Mouse (Mus musculus) hindbrain, embryonic 16.5 days (tissue): ENCODE measurements around the gene Dstyk. TPM values are rescaled to one million over a fixed set of nuclear protein-coding genes. Genes with fewer than 3 reads are reported as not detected.

Experiments used
- ATAC-seq: fragments of 200-750 bp; cut with Nextera tagmentation; 2 replicates; pipeline ENCODE4 v1.8.0; 2017; ENCODE audit warnings: moderate TSS enrichment, moderate library complexity
- H3K27ac ChIP-seq: fragments of 300-500 bp; sonication (generic); 2 replicates; pipeline ENCODE4 v1.5.1; 2014; ENCODE audit warnings: low read depth, mild to moderate bottlenecking, control low read depth, low read length, moderate library complexity
- H3K27me3 ChIP-seq: fragments of 300-500 bp; sonication (generic); replicated peaks from 2 replicates; pipeline ENCODE4 v1.6.1; 2014; ENCODE audit warnings: low read length; ENCODE audit not compliant: control insufficient read depth, insufficient read depth
- H3K36me3 ChIP-seq: fragments of 300-500 bp; sonication (generic); 2 replicates; pipeline ENCODE4 v1.6.1; 2014; ENCODE audit warnings: mild to moderate bottlenecking, low read length, moderate library complexity, mixed read lengths; ENCODE audit not compliant: control insufficient read depth, insufficient read depth
- H3K4me1 ChIP-seq: fragments of 300-500 bp; sonication (generic); 2 replicates; pipeline ENCODE4 v1.6.1; 2014; ENCODE audit warnings: low read depth, low read length; ENCODE audit not compliant: control insufficient read depth, insufficient read depth
- H3K4me2 ChIP-seq: fragments of 300-500 bp; sonication (generic); 2 replicates; pipeline ENCODE4 v1.6.1; 2014; ENCODE audit warnings: mild to moderate bottlenecking, low read length, control low read depth, moderate library complexity
- H3K4me3 ChIP-seq: fragments of 300-500 bp; sonication (generic); 2 replicates; pipeline ENCODE4 v1.5.1; 2014; ENCODE audit warnings: mild to moderate bottlenecking, low read length, control low read depth, moderate library complexity
- H3K9ac ChIP-seq: fragments of 300-500 bp; sonication (generic); 2 replicates; pipeline ENCODE4 v1.6.1; 2014; ENCODE audit warnings: low read depth, mild to moderate bottlenecking, control low read depth, low read length, moderate library complexity
- H3K9me3 ChIP-seq: fragments of 300-500 bp; sonication (generic); 2 replicates; pipeline ENCODE4 v1.6.1; 2014; ENCODE audit warnings: mild to moderate bottlenecking, low read length, moderate library complexity; ENCODE audit not compliant: control insufficient read depth
- WGBS: fragments of 180-500 bp; shearing (Covaris S2); extraction: QIAGEN DNeasy Blood & Tissue Kit; methylation state at CpG from one replicate; pipeline ENCODE4 v1.1.7; 2014; 5-methylcytosine and 5-hydroxymethylcytosine counted together
- polyA plus RNA-seq: library from polyadenylated mRNA; unstranded; fragments of >200 nt; fragmentation: Nextera tagmentation; extraction: Ambion mirVana; gene quantifications from 2 replicates; pipeline ENCODE4 v1.2.1, GENCODE M21; 2015

The Dstyk gene
- polyA plus RNA-seq, 1 experiment from 2014 or later = 7.9 TPM

DNA sequence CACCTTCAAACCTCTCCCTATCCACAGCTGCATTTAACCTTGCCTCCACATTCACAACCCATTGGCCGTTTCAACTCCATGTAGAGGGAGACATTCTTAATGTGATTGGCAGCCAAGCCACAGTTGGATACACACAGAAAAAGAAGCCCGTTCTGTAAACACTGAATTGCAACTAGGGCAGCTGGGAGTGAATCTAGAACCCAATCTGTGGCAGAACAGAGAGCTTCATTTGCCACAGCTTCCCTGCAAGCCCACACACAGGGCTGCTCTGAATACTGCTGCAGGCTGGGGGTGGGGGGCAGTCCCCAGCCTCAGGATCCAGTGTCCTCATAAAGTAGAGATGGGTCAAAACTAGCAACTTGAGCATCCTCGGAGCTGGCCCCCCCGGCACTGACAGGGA, 31.1 kb upstream of the Dstyk start:
- H3K27ac ChIP-seq = peak overlapping the region; percentile 45; the same call in 1 of the 2 replicates
- no peak for ATAC-seq
- peaks cover 55% of the 10 kb centered on the region for H3K4me1 ChIP-seq
- no peaks in the 10 kb centered on the region for H3K27me3 ChIP-seq
- H3K4me2 ChIP-seq = no peak overlapping the region
- no peak overlapping the region for H3K9ac ChIP-seq
- no peaks in the 10 kb centered on the region for H3K36me3 ChIP-seq
- WGBS = 63% methylated on average over 4 of the region's 4 CpGs
- no peak overlapping the region for H3K4me3 ChIP-seq
- no peaks in the 10 kb centered on the region for H3K9me3 ChIP-seq

DNA sequence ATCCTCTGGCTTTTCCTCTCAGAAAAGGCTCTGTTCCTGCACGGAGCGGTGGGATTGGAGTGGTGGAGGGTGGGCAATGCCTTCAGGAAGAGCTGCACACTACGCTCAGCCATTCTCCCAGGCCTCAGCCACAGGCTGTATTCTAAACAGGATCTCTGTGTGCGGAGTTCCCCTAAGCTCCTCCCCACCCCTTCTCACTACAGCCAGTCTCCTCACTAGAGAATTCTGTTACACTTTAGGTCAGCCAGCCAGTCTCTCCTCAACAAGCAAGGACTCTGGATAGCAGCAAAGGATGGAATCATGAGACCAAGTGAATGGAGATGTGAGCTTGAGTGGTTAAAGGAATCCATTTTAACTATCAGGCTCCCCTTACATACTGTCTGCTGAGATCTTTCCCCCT, 29.4 kb upstream of the Dstyk start:
- Histone ChIP-seq H3K4me2 (peak overlapping the region; percentile 91), H3K27ac (no peak overlapping the region), H3K9me3 (no peaks in the 10 kb centered on the region), H3K4me1 (peaks cover 59% of the 10 kb centered on the region), H3K27me3 (no peaks in the 10 kb centered on the region), H3K4me3 (peak overlapping the region; percentile 6; the same call in 1 of the 2 replicates), H3K36me3 (no peaks in the 10 kb centered on the region), H3K9ac (peak overlapping the region; percentile 7; the same call in 1 of the 2 replicates)
- no peak for ATAC-seq
- 44% methylated on average over 4 of the region's 4 CpGs for WGBS

DNA sequence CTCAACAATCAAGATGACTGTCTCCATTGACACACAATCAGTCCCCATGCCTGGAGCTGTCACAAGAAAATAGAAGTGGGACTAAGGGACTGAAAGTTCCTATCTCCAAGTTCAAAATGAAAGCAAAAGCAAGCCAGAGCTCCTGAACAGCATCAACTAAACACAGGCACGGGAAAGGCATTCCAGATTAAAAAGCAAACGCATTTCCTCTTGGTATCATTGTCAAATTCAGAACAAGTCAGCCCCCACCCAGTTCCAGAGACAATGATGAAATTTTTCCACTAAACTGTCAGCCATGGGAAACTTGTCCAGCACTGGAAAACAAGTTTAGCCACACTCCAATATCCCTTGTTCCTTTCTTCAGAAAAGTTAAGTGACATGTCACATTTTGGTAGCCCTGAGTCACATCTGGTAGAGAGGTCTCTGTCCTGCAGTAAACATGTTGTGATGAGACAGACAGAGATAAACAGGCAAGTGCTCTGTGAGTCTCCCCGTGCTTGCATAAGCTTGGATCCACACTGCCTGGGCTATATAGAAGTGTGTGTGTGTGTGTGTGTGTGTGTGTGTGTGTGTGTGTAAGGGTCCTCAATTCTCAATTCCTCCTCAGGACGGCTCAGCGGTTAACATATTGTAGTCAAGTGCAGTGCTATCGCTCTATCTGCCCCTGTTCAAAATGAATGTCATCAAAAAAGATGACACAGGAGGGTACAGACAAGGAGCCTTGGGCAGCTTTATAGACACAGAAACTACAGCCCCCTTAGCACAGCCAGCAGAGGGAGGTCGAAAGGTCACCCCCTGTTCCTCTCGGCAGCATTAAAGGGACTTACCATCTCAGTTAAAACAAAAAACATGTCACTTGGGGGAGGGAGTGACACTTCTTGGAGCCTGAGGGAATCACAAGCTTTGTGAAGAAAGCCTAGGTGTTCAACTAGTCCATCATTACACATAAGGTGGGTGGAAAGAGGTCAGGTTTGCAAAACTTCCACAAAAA, 28.2 kb upstream of the Dstyk start:
- H3K9ac ChIP-seq = peak overlapping the region; percentile 93
- no peaks in the 10 kb centered on the region for H3K36me3 ChIP-seq
- peak overlapping the region; percentile 85 for H3K4me3 ChIP-seq
- 42% methylated on average over 8 of the region's 8 CpGs for WGBS
- H3K9me3 ChIP-seq = no peaks in the 10 kb centered on the region
- peak overlapping the region; percentile 46 for H3K27ac ChIP-seq
- no peak for ATAC-seq
- H3K27me3 ChIP-seq = no peaks in the 10 kb centered on the region
- peak overlapping the region; percentile 91 for H3K4me2 ChIP-seq
- H3K4me1 ChIP-seq = peaks cover 57% of the 10 kb centered on the region

DNA sequence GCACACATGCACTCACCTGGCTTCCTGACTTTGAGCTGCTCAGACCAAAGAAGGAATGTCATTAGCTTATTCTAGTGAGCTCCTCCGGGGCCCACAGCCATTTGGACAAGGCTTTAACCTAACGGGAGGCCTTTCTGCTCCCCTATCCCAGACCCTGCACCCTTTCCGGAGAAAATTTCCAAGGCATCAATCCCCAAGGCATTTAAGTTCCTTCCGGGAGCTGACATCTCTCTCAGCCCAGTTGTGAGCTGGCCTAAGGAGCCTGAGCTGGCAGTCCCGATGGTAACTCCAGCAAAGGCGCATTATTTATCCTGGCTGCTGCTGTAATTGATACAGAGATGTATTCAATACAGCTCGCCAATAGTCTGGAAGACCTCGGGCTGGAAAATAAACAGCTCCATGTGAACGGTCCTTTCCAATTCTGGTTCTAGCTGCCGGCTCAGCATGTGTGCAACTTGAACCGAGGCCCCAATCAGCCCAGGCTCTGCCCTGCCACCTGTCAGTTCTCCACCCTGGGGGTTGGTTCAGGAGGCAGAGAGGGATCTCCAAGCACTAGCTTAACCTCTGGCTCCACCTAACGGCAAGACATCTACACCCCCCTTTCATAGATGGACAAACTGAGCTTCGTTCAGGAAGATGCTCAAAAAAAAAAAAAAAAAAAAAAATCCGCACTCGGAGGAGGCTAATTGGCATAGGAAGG, 27.3 kb upstream of the Dstyk start:
- peak overlapping the region; percentile 91 for H3K27ac ChIP-seq
- WGBS = 5% methylated on average over 13 of the region's 15 CpGs
- H3K4me3 ChIP-seq = peak overlapping the region; percentile 85
- H3K9me3 ChIP-seq = no peaks in the 10 kb centered on the region
- H3K4me2 ChIP-seq = peak overlapping the region; percentile 91
- peak overlapping the region; percentile 93 for H3K9ac ChIP-seq
- no peaks in the 10 kb centered on the region for H3K27me3 ChIP-seq
- no peaks in the 10 kb centered on the region for H3K36me3 ChIP-seq
- ATAC-seq = 0 out of 2 replicates have a peak, but pooled peaks have one; percentile 21
- H3K4me1 ChIP-seq = peaks cover 47% of the 10 kb centered on the region

DNA sequence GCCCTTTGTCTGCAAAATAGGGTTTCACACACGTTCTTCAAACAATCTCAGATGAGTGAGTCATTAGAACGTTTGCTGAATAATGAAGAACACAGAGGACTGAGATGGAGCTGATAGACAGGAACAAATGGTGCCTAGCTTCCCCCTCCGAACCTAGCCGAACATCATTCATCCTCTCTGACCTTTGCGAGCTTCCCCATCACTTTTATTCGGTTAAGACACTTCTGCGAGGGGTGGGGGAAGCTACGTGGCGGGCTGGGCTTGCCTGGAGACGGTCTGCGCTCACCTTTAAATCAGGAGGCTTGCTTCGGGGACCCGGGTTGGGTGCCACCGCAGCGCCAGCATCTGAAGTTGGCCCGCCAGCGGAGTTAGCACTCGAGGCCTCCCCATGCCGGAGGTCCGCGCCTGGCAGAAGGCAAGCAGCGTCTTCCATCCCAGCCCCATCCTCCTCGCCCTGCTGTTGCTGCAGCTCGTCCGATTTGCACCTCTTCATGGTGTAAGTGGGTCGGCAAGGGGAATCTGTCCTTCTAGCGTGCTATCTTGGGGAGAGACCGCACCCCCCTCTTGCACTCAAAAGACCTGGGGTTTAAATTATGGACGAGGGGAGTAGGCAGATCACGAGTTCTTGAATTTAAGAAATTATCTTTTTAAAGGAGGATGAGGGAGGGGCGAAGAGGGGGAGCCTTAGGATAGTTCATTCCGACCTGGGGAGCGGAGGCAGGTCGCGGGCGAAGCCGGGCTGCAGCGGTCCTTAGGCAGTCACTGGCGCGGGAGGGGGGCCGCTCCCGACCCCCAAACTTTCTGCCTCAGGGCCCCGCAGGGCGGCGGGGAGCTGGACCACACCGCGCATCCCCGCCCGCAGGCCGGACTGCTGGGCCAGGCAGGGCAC, 26.4 kb upstream of the Dstyk start, which contains the start of gene Tmcc2:
Gene Tmcc2 (minus strand): TSS at position 591 of the 889 bp plus-strand sequence.
- H3K27me3 ChIP-seq = no peaks in the 10 kb centered on the region
- H3K4me3 ChIP-seq = peak within 1 kb of the TSS; percentile 85
- peak within 1 kb of the TSS; percentile 91 for H3K4me2 ChIP-seq
- peak within 1 kb of the TSS; percentile 93 for H3K9ac ChIP-seq
- peak within 1 kb of the TSS; percentile 91 for H3K27ac ChIP-seq
- H3K36me3 ChIP-seq = no peaks in the 10 kb centered on the region
- H3K4me1 ChIP-seq = peaks cover 38% of the 10 kb centered on the region
- peak; percentile 10 for ATAC-seq
- under 1% methylated on average over 42 of the region's 50 CpGs for whole genome bisulfite sequencing
- H3K9me3 ChIP-seq = no peaks in the 10 kb centered on the region

DNA sequence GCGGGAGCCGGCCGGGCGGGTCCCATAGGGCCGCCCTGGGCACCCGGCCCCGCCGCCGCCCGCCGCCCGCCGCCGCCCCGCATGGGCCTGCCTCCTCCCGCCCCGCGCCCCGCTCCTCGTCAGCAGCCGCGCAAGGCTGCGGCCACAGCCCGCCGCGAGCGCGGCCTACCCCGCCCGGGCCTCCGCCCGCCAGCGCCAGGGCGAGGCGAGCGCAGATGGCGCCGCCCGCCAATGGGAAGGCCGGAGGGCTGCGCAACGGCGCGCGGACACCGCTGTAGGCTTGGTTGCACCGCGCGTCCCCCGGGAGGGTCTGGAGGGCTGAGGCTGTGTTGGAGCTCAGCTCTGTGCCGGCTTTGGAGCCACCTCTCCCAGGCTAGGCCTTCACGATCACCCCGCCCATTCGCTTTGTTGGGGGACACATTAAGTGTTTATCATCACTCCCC, 25.8 kb upstream of the Dstyk start:
- Histone ChIP-seq H3K4me1 (peaks cover 32% of the 10 kb centered on the region), H3K27ac (peak overlapping the region; percentile 91), H3K9ac (peak overlapping the region; percentile 93), H3K9me3 (no peaks in the 10 kb centered on the region), H3K27me3 (no peaks in the 10 kb centered on the region), H3K36me3 (no peaks in the 10 kb centered on the region), H3K4me2 (peak overlapping the region; percentile 91), H3K4me3 (peak overlapping the region; percentile 85)
- ATAC-seq = peak; percentile 96
- WGBS = 0% methylated on average over 25 of the region's 54 CpGs

DNA sequence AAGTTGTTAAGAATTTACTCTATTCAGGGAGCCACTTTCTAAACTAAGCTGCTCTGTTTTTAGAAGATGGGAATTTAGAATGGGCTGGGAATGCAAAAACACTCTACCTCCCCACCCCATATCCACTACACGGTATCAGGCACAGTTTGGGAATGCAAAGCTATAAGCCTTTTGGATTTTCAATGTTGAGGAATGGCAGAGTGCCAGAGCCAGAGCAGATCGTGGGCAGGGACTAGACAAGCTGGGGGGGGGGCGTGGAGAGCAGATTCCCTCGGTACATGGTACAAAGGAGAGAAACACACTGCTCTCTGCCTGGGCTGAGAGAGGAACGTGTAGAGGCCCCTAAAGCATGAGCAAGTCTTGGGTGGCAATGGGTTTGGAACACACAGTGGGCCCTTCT, 24.5 kb upstream of the Dstyk start:
- Histone ChIP-seq H3K9ac (no peak overlapping the region), H3K27me3 (no peaks in the 10 kb centered on the region), H3K27ac (no peak overlapping the region), H3K4me2 (no peak overlapping the region), H3K4me3 (no peak overlapping the region), H3K9me3 (no peaks in the 10 kb centered on the region), H3K4me1 (peaks cover 25% of the 10 kb centered on the region), H3K36me3 (no peaks in the 10 kb centered on the region)
- ATAC-seq = no peak
- WGBS = 52% methylated on average over 5 of the region's 5 CpGs

DNA sequence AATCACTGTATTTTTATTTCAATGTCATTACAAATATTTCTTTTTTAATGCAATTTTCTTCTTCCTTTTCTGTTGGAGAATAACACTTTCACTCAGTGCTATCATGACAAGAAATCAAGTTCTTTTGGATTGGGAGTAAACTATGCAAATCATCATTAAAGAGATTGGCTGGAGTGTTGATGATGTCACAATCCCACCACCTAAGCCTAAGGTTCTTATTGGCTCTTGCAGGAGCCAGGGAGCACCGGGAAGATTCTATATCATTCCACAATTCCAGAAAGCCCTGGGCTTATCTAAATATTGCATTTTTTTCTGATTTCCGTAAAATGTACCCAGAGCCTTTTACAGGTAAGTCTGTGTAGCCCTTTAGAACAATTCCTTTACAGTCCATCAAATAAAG, 20.6 kb upstream of the Dstyk start:
- Histone ChIP-seq H3K9ac (no peak overlapping the region), H3K4me3 (no peak overlapping the region), H3K27me3 (no peaks in the 10 kb centered on the region), H3K27ac (no peak overlapping the region), H3K36me3 (no peaks in the 10 kb centered on the region), H3K4me1 (peaks cover 3% of the 10 kb centered on the region), H3K9me3 (no peaks in the 10 kb centered on the region), H3K4me2 (no peak overlapping the region)
- no peak for ATAC-seq
- 63% methylated on average over 2 of the region's 2 CpGs for WGBS
